Mouse (Mus musculus) liver, postnatal 0 days (tissue): ENCODE data around the gene Ccdc136.

Experiments
- CTCF ChIP-seq: sonication (generic); IDR thresholded peaks from 2 replicates; pipeline ENCODE4 v1.5.1; 2016; ENCODE audit warnings: antibody characterized with exemption, low read depth
- EP300 ChIP-seq: IDR thresholded peaks from 2 replicates; pipeline ENCODE4 v1.6.1; 2016; ENCODE audit warnings: antibody characterized with exemption, low read depth, mild to moderate bottlenecking

DNA sequence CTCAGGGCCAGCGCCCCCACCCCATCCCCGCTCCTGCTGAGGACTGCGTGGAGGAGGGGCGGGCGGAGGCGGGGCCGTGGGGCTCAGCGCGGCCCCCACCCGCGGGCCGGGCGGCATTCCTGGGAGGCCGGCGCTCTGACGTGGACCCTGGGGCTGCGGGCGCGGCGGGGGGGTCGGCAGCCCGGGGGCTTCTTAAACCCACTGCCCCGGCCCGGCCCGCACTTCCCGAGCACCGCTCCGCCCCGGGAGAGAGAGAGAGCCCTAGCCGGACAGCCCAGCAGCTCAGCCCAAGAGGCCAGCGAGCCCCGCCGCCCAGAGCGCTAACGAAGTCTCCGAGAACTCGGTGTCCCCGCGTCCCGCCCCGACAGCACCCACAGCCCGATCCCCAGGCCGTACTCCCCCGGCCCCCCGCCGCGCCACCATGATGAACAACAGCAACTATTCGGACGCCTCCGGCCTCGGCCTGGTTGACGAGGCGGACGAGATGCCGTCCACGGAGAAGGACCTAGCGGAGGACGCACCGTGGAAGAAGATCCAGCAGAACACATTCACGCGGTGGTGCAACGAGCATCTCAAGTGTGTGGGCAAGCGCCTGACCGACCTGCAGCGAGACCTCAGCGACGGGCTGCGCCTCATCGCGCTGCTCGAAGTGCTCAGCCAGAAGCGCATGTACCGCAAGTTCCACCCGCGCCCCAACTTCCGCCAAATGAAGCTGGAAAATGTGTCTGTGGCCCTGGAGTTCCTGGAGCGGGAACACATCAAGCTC lies 37.1 kb downstream of the Ccdc136 start, which contains the start of gene Flnc:
- TF ChIP-seq CTCF (no peak), EP300 (no peak)
